Mouse (Mus musculus) CH12.LX (cell line): ENCODE results near the gene Krt31. TPM values are rescaled to one million over a fixed set of nuclear protein-coding genes. Genes with fewer than 3 reads are reported as not detected.

Experiments used
- DNase-seq: peaks from one replicate; pipeline ENCODE4 v3.0.0-alpha.2; 2013; ENCODE audit errors: extremely low read depth
- H3K27ac ChIP-seq: 2 replicates; pipeline ENCODE4 v1.5.1; 2012; ENCODE audit warnings: low read depth, mild to moderate bottlenecking, control low read depth, moderate library complexity; ENCODE audit not compliant: insufficient read depth
- H3K27me3 ChIP-seq: replicated peaks from 2 replicates; pipeline ENCODE3; 2012; ENCODE audit warnings: inconsistent platforms
- H3K36me3 ChIP-seq, 2 experiments: replicated peaks in 1 of 2; 2 replicates each; pipeline versions ENCODE3 to v1.6.1; 2012; ENCODE audit warnings: inconsistent platforms in 1 of 2, low read length in 1 of 2, mild to moderate bottlenecking in 1 of 2, mixed read lengths in 1 of 2, moderate library complexity in 1 of 2; ENCODE audit not compliant: control insufficient read depth in 1 of 2, insufficient read depth in 1 of 2
- H3K4me1 ChIP-seq, 2 experiments: 2 replicates each; pipeline ENCODE4 v1.6.1; 2012; ENCODE audit warnings: inconsistent platforms in 1 of 2, moderate library complexity in 1 of 2; ENCODE audit not compliant: insufficient read depth in 2 of 2, control insufficient read depth in 1 of 2
- H3K4me2 ChIP-seq: 2 replicates; pipeline ENCODE4 v1.6.1; 2012; ENCODE audit warnings: low read depth, mild to moderate bottlenecking, control low read depth; ENCODE audit not compliant: poor library complexity, insufficient read depth, severe bottlenecking
- H3K4me3 ChIP-seq, 3 experiments: fragments of 150-350 bp in 1 of 3; sonication (generic) in 1 of 3; replicated peaks in 1 of 3; 2 replicates each; pipeline versions ENCODE3 to v1.5.1; 2011 to 2012; ENCODE audit warnings: low read depth in 2 of 3, low read length in 2 of 3, mild to moderate bottlenecking in 2 of 3, moderate library complexity in 2 of 3, control low read depth in 1 of 3, improper control_type of control experiment in 1 of 3, inconsistent platforms in 1 of 3, mixed read lengths in 1 of 3; ENCODE audit not compliant: poor library complexity in 1 of 3
- H3K79me2 ChIP-seq: replicated peaks from 2 replicates; pipeline ENCODE4 v1.6.1; 2012; ENCODE audit warnings: mild to moderate bottlenecking, moderate library complexity; ENCODE audit not compliant: control insufficient read depth, poor library complexity, insufficient read depth, severe bottlenecking; ENCODE audit errors: extremely low read depth
- H3K9ac ChIP-seq: 2 replicates; pipeline ENCODE4 v1.6.1; 2012; ENCODE audit warnings: low read depth, mild to moderate bottlenecking, control low read depth, moderate library complexity; ENCODE audit not compliant: insufficient read depth
- H3K9me3 ChIP-seq: replicated peaks from 2 replicates; pipeline ENCODE3; 2012; ENCODE audit warnings: low read length, inconsistent platforms, mixed read lengths
- CHD1 ChIP-seq: IDR thresholded peaks from 2 replicates; pipeline ENCODE4 v1.6.1; 2012; ENCODE audit warnings: low read depth, low read length, improper control_type of control experiment, inconsistent platforms
- CHD2 ChIP-seq: IDR thresholded peaks from 2 replicates; pipeline ENCODE4 v1.6.1; 2011; ENCODE audit warnings: low read length, improper control_type of control experiment
- CTCF ChIP-seq, 2 experiments: IDR thresholded peaks in 1 of 2; conservative IDR thresholded peaks in 1 of 2; 2 replicates each; pipeline ENCODE4 v1.5.1; 2011 to 2012; ENCODE audit warnings: low read depth in 2 of 2, low read length in 2 of 2, improper control_type of control experiment in 1 of 2, inconsistent platforms in 1 of 2, mild to moderate bottlenecking in 1 of 2, moderate library complexity in 1 of 2
- ETS1 ChIP-seq: conservative IDR thresholded peaks from 2 replicates; pipeline ENCODE4 v1.6.1; 2012; ENCODE audit warnings: low read depth, mild to moderate bottlenecking, inconsistent platforms, low read length, improper control_type of control experiment, moderate library complexity
- GABPA ChIP-seq: IDR thresholded peaks from 2 replicates; pipeline ENCODE4 v1.6.1; 2012; ENCODE audit warnings: low read depth, low read length, improper control_type of control experiment, inconsistent platforms; ENCODE audit not compliant: insufficient replicate concordance
- IRF4 ChIP-seq: IDR thresholded peaks from 2 replicates; pipeline ENCODE4 v1.6.1; 2014; ENCODE audit warnings: low read depth, mild to moderate bottlenecking, inconsistent platforms, low read length, improper control_type of control experiment
- JUN ChIP-seq: IDR thresholded peaks from 2 replicates; pipeline ENCODE4 v1.6.1; 2011; ENCODE audit warnings: low read depth, mild to moderate bottlenecking, low read length, improper control_type of control experiment, moderate library complexity; ENCODE audit not compliant: insufficient read depth
- JUND ChIP-seq: conservative IDR thresholded peaks from 2 replicates; pipeline ENCODE4 v1.6.1; 2011; ENCODE audit warnings: low read depth, low read length, improper control_type of control experiment
- KAT2A ChIP-seq: IDR thresholded peaks from 2 replicates; pipeline ENCODE4 v1.6.1; 2012; ENCODE audit warnings: low read length, improper control_type of control experiment, inconsistent platforms; ENCODE audit not compliant: insufficient replicate concordance
- MAX ChIP-seq: IDR thresholded peaks from 2 replicates; pipeline ENCODE4 v1.6.1; 2011; ENCODE audit warnings: low read length, improper control_type of control experiment
- MAZ ChIP-seq: IDR thresholded peaks from 2 replicates; pipeline ENCODE4 v1.6.1; 2012; ENCODE audit warnings: low read depth, mild to moderate bottlenecking, inconsistent platforms, low read length, improper control_type of control experiment, moderate library complexity
- MEF2A ChIP-seq: IDR thresholded peaks from 2 replicates; pipeline ENCODE4 v1.6.1; 2014; ENCODE audit warnings: low read depth, mild to moderate bottlenecking, inconsistent platforms, low read length, improper control_type of control experiment, borderline replicate concordance
- MXI1 ChIP-seq: IDR thresholded peaks from 2 replicates; pipeline ENCODE4 v1.6.1; 2011; ENCODE audit warnings: mild to moderate bottlenecking, low read depth, low read length, improper control_type of control experiment
- MYC ChIP-seq: IDR thresholded peaks from 2 replicates; pipeline ENCODE4 v1.6.1; 2011; ENCODE audit warnings: low read depth, mild to moderate bottlenecking, improper control_type of control experiment, low read length
- NRF1 ChIP-seq: IDR thresholded peaks from 2 replicates; pipeline ENCODE4 v1.6.1; 2014; ENCODE audit warnings: low read depth, mild to moderate bottlenecking, inconsistent platforms, low read length, improper control_type of control experiment, moderate library complexity
- PAX5 ChIP-seq: IDR thresholded peaks from 2 replicates; pipeline ENCODE4 v1.6.1; 2012; ENCODE audit warnings: low read length, inconsistent platforms, mixed read lengths
- POLR2AphosphoS2 ChIP-seq: IDR thresholded peaks from 2 replicates; pipeline ENCODE4 v1.6.1; 2011; ENCODE audit warnings: low read depth, low read length, improper control_type of control experiment
- RCOR1 ChIP-seq: conservative IDR thresholded peaks from 2 replicates; pipeline ENCODE4 v1.6.1; 2012; ENCODE audit warnings: low read depth, mild to moderate bottlenecking, inconsistent platforms, low read length, improper control_type of control experiment
- TBP ChIP-seq: conservative IDR thresholded peaks from 2 replicates; pipeline ENCODE4 v1.6.1; 2011; ENCODE audit warnings: low read depth, low read length, improper control_type of control experiment
- USF2 ChIP-seq: conservative IDR thresholded peaks from 2 replicates; pipeline ENCODE4 v1.6.1; 2011; ENCODE audit warnings: low read depth, low read length, improper control_type of control experiment
- ZC3H11A ChIP-seq: IDR thresholded peaks from 2 replicates; pipeline ENCODE4 v1.6.1; 2012; ENCODE audit warnings: low read depth, mild to moderate bottlenecking, inconsistent platforms, low read length, improper control_type of control experiment
- ZNF384 ChIP-seq: IDR thresholded peaks from 2 replicates; pipeline ENCODE4 v1.6.1; 2012; ENCODE audit warnings: low read depth, low read length, improper control_type of control experiment, inconsistent platforms
- dilution Hi-C: fragments of 300-500 bp; cut with MboI; formaldehyde crosslinking; loops from 2 replicates; pipeline ENCODE4 v1.14.3; 2020; ENCODE audit warnings: low sequenced_read_pairs; ENCODE audit not compliant: extremely low pct_unique_long_range_greater_than_20kb, extremely low pct_ligation_motif_present
- in situ Hi-C: fragments of 300-500 bp; cut with MboI; formaldehyde crosslinking; loops from 3 replicates; pipeline ENCODE4 v1.14.3; 2019; ENCODE audit warnings: low sequenced_read_pairs, low pct_ligation_motif_present, low pct_unique_long_range_greater_than_20kb, mixed read lengths
- polyA plus RNA-seq: library from polyadenylated mRNA; unstranded; fragments of >175 nt; gene quantifications from 2 replicates; pipeline ENCODE4 v1.2.1, GENCODE M21; 2012; ENCODE audit warnings: low read depth; ENCODE audit not compliant: insufficient read length
- total RNA-seq, 2 experiments: library from RNA; depleted of rRNA; stranded (reverse); fragments of 300-350 nt in 1 of 2; fragments of >200 nt in 1 of 2; gene quantifications; 2 replicates each; pipeline ENCODE4 v1.2.3; 2012 to 2014

The Krt31 gene
- total and polyA plus RNA-seq, 3 experiments = not detected

GRCm38 (mm10) chr11:100088378-100089025 is 38.2 kb upstream of the Krt31 start:
- no peaks in the 10 kb centered on the region for H3K79me2 ChIP-seq
- H3K9me3 ChIP-seq = peaks cover 10% of the 10 kb centered on the region
- DNase-seq = no peak
- H3K4me1 ChIP-seq = no peaks in the 10 kb centered on the region
- in situ Hi-C loops (no loop called here), dilution Hi-C loops (no loop called here)
- H3K4me2 ChIP-seq = no peak overlapping the region
- H3K27me3 ChIP-seq = peaks cover 93% of the 10 kb centered on the region
- H3K9ac ChIP-seq = no peak overlapping the region
- no peak overlapping the region for H3K4me3 ChIP-seq
- no peak overlapping the region for H3K27ac ChIP-seq
- no peak for TF ChIP-seq NRF1
- no peak for TF ChIP-seq JUND
- no peak for TF ChIP-seq CHD1
- TF ChIP-seq CTCF (conservative IDR thresholded peaks at IDR 0.05 in 1 of 2, IDR thresholded peaks at IDR 0.05 in 1 of 2; ENCODE audit: low read depth in 2 of 2, low read length in 2 of 2) = no peak
- no peak for TF ChIP-seq ETS1
- no peak for TF ChIP-seq MEF2A
- no peak for TF ChIP-seq MYC
- no peak for TF ChIP-seq CHD2
- no peak for TF ChIP-seq POLR2AphosphoS2
- H3K36me3 ChIP-seq = no peaks in the 10 kb centered on the region

GRCm38 (mm10) chr11:100087861-100088260 is 37.5 kb upstream of the Krt31 start, which contains the start of gene Krt32:
Gene Krt32, minus strand, starts transcription at chr11:100088226.
- Histone ChIP-seq H3K27me3 (peaks cover 93% of the 10 kb centered on the region), H3K79me2 (no peaks in the 10 kb centered on the region), H3K9ac (no peak within 1 kb of the TSS), H3K4me1 (no peaks in the 10 kb centered on the region), H3K27ac (no peak within 1 kb of the TSS), H3K4me3 (no peak within 1 kb of the TSS), H3K4me2 (no peak within 1 kb of the TSS), H3K36me3 (no peaks in the 10 kb centered on the region), H3K9me3 (peaks cover 10% of the 10 kb centered on the region)
- no peak for DNase-seq
- no peak for TF ChIP-seq GABPA
- TF ChIP-seq IRF4 = no peak
- no peak for TF ChIP-seq CHD1
- no peak for TF ChIP-seq CHD2
- no peak for TF ChIP-seq RCOR1
- TF ChIP-seq MXI1 = no peak
- no peak for TF ChIP-seq ZC3H11A
- no peak for TF ChIP-seq ZNF384
- TF ChIP-seq TBP = no peak
- no peak for TF ChIP-seq MAZ
- no peak for TF ChIP-seq KAT2A
- no peak for TF ChIP-seq MAX
- TF ChIP-seq CTCF (conservative IDR thresholded peaks at IDR 0.05 in 1 of 2, IDR thresholded peaks at IDR 0.05 in 1 of 2; ENCODE audit: low read depth in 2 of 2, low read length in 2 of 2) = no peak
- no peak for TF ChIP-seq JUN
- TF ChIP-seq ETS1 = no peak
- TF ChIP-seq PAX5 = no peak
- no peak for TF ChIP-seq USF2
- in situ Hi-C loops = no loop called here
- dilution Hi-C loops = no loop called here
